Mouse (Mus musculus) right cerebral cortex, postnatal 25 days (tissue): ENCODE results near the gene Zfp341.
A peak's percentile ranks its signal among the peaks of the same experiment; 100 is the strongest.

Experiments used
- DNase-seq: peaks from one replicate; pipeline ENCODE4 v3.0.0; 2022

The Zfp341 gene

GRCm38 (mm10) chr2:154589051-154589450 is 24.0 kb upstream of the Zfp341 start:
- DNase-seq: no peak

- DNase-seq: no peak
These were observed 21.9 kb upstream of the Zfp341 start for GRCm38 (mm10) chr2:154591239-154591638.

- no peak for DNase-seq
These were observed 20.1 kb upstream of the Zfp341 start for GRCm38 (mm10) chr2:154593025-154593424.

GRCm38 (mm10) chr2:154595775-154596174 is 17.3 kb upstream of the Zfp341 start:
- DNase-seq: no peak

GRCm38 (mm10) chr2:154597399-154597798 is 15.7 kb upstream of the Zfp341 start:
- no peak for DNase-seq

- DNase-seq: no peak
These were observed 12.5 kb upstream of the Zfp341 start for GRCm38 (mm10) chr2:154600586-154600985.

GRCm38 (mm10) chr2:154601324-154601723 is 11.8 kb upstream of the Zfp341 start:
- no peak for DNase-seq

- DNase-seq: no peak
These were observed 10.0 kb upstream of the Zfp341 start for GRCm38 (mm10) chr2:154603007-154603637.

- peak; percentile 97 for DNase-seq
These were observed 9.4 kb upstream of the Zfp341 start, which contains the start of gene Pxmp4 for GRCm38 (mm10) chr2:154603638-154604153. Pxmp4 (minus strand) TSS chr2:154603708.

- DNase-seq: no peak
These were observed 8.9 kb upstream of the Zfp341 start for GRCm38 (mm10) chr2:154604156-154604555.

GRCm38 (mm10) chr2:154606965-154607364 is 6.1 kb upstream of the Zfp341 start:
- DNase-seq: no peak

GRCm38 (mm10) chr2:154609050-154609767 is 3.9 kb upstream of the Zfp341 start:
- DNase-seq: no peak

- no peak for DNase-seq
These were observed 1.9 kb downstream of the Zfp341 start for GRCm38 (mm10) chr2:154614841-154615576.

- no peak for DNase-seq
These were observed 2.6 kb downstream of the Zfp341 start for GRCm38 (mm10) chr2:154615674-154616073.

- no peak for DNase-seq
These were observed 4.0 kb downstream of the Zfp341 start for GRCm38 (mm10) chr2:154617061-154617460.

GRCm38 (mm10) chr2:154621684-154622083 is 8.6 kb downstream of the Zfp341 start:
- no peak for DNase-seq

- DNase-seq: no peak
These were observed 11.0 kb downstream of the Zfp341 start for GRCm38 (mm10) chr2:154624137-154624536.

GRCm38 (mm10) chr2:154630531-154630930 is 17.4 kb downstream of the Zfp341 start:
- DNase-seq: no peak

GRCm38 (mm10) chr2:154632203-154632780 is 19.2 kb downstream of the Zfp341 start:
- DNase-seq: no peak

- DNase-seq: no peak
These were observed 20.1 kb downstream of the Zfp341 start for GRCm38 (mm10) chr2:154633039-154633742.

- no peak for DNase-seq
These were observed 21.0 kb downstream of the Zfp341 start for GRCm38 (mm10) chr2:154633876-154634644.

GRCm38 (mm10) chr2:154635826-154636225 is 22.7 kb downstream of the Zfp341 start:
- DNase-seq: no peak
